Mouse (Mus musculus) ovary, postnatal 14 days (tissue): ENCODE data around the gene Cabcoco1.

Experiments used
- DNase-seq: peaks from one replicate; pipeline ENCODE4 v3.0.0; 2022; ENCODE audit warnings: low spot score

The Cabcoco1 gene

GRCm38 (mm10) chr10:68507741-68508140, 34.0 kb downstream of the Cabcoco1 start:
- no peak for DNase-seq

- no peak for DNase-seq
Observed at GRCm38 (mm10) chr10:68506242-68506641, 35.5 kb downstream of the Cabcoco1 start.

GRCm38 (mm10) chr10:68504586-68505152, 37.0 kb downstream of the Cabcoco1 start:
- no peak for DNase-seq

- no peak for DNase-seq
Observed at GRCm38 (mm10) chr10:68501067-68501466, 40.6 kb downstream of the Cabcoco1 start.

- DNase-seq: no peak
Observed at GRCm38 (mm10) chr10:68495246-68495645, 46.5 kb downstream of the Cabcoco1 start.

GRCm38 (mm10) chr10:68491557-68491956, 50.1 kb downstream of the Cabcoco1 start:
- DNase-seq: no peak

- no peak for DNase-seq
Observed at GRCm38 (mm10) chr10:68490781-68491180, 50.9 kb downstream of the Cabcoco1 start.

GRCm38 (mm10) chr10:68472799-68473198, 68.9 kb downstream of the Cabcoco1 start:
- no peak for DNase-seq

GRCm38 (mm10) chr10:68465737-68466327, 75.9 kb downstream of the Cabcoco1 start:
- DNase-seq: no peak

GRCm38 (mm10) chr10:68464943-68465342, 76.8 kb downstream of the Cabcoco1 start:
- peak; percentile 73 for DNase-seq

GRCm38 (mm10) chr10:68459784-68460183, 81.9 kb downstream of the Cabcoco1 start:
- no peak for DNase-seq

- DNase-seq: no peak
Observed at GRCm38 (mm10) chr10:68457019-68457418, 84.7 kb downstream of the Cabcoco1 start.

GRCm38 (mm10) chr10:68454541-68454940, 87.2 kb downstream of the Cabcoco1 start:
- DNase-seq: no peak

GRCm38 (mm10) chr10:68446797-68447125, 94.9 kb downstream of the Cabcoco1 start:
- DNase-seq: no peak

- no peak for DNase-seq
Observed at GRCm38 (mm10) chr10:68445876-68446796, 95.6 kb downstream of the Cabcoco1 start.

GRCm38 (mm10) chr10:68445244-68445811, 96.4 kb downstream of the Cabcoco1 start:
- no peak for DNase-seq

- DNase-seq: no peak
Observed at GRCm38 (mm10) chr10:68444361-68445114, 97.2 kb downstream of the Cabcoco1 start.

GRCm38 (mm10) chr10:68443132-68443531, 98.6 kb downstream of the Cabcoco1 start:
- no peak for DNase-seq

GRCm38 (mm10) chr10:68442713-68443112, 99.0 kb downstream of the Cabcoco1 start:
- DNase-seq: no peak

- no peak for DNase-seq
Observed at GRCm38 (mm10) chr10:68441931-68442662, 99.6 kb downstream of the Cabcoco1 start.

- no peak for DNase-seq
Observed at GRCm38 (mm10) chr10:68440515-68440914, 101.2 kb downstream of the Cabcoco1 start.
